Mouse (Mus musculus) liver, postnatal 0 days (tissue): Measurements from ENCODE around the gene Dbx2.

ENCODE experiments used
- CTCF ChIP-seq: sonication (generic); IDR thresholded peaks from 2 replicates; pipeline ENCODE4 v1.5.1; 2016; ENCODE audit warnings: antibody characterized with exemption, low read depth
- EP300 ChIP-seq: IDR thresholded peaks from 2 replicates; pipeline ENCODE4 v1.6.1; 2016; ENCODE audit warnings: antibody characterized with exemption, low read depth, mild to moderate bottlenecking

DNA sequence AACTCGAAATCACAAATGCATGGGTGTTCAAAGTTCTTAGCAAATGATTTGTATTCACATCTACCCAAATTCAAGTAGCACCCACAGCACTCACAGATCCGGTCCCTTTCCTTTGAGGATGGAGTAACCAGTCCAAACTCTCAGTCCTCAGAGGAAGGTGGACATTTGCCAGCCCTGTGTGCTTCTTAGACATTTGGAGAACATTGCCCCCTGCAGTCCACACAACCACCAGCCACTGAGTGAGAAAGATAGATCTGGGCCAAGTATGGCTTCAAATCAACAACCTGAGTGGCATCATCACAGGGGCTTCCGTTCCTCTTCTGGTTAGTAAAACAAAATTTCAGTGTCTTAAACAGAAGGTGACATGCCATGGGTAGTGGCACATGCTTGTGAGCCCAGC, 38.0 kb upstream of the Dbx2 start:
- TF ChIP-seq CTCF (peak; percentile 14; the same call in 1 of the 2 replicates), EP300 (no peak)
